Mouse (Mus musculus): ENCODE measurements around the gene Sstr3. TPM values are rescaled to one million over a fixed set of nuclear protein-coding genes. Genes with fewer than 3 reads are reported as not detected.
A peak's percentile ranks its signal among the peaks of the same experiment; 100 is the strongest.

The Sstr3 gene
- not detected in 2 replicates for polyA plus RNA-seq (2012; ENCODE audit: insufficient read depth, low replicate concordance)

DNA sequence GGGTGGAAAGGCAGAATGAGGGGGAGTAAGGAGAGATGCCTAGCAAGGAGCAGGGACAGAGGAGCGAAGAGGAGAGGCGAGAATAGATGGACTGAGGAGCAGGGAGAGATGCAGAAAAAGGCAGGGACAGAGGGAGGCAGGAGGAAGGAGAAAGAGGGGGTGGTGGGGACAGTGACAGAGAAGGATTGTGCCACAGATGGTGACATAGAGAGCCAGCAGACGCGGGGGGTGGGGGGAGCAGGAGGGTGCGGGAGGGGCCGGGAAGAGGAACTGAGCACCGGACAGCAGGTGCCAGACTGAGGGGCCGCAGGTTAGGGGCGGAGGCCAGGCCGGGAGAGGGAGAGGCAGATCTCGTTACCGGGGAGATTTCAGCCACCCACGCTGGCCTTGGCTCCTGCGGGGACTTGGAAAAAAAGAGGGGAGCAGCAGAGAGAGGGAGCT is at the start of gene Sstr3:
Gene Sstr3, minus strand, starts transcription at position 125 of the 441 bp plus-strand sequence.
- Histone ChIP-seq H3K9me3 (no peaks in the 10 kb centered on the region; the same call in 1 of the 2 replicates), H3K36me3 (replicated peaks; ENCODE audit: low read length) (no peaks in the 10 kb centered on the region), H3K4me1 (peaks cover 48% of the 10 kb centered on the region), H3K4me3 (replicated peaks) (no peak within 1 kb of the TSS), H3K27me3 (replicated peaks) (peaks cover 77% of the 10 kb centered on the region)
- TF ChIP-seq GATA1 (IDR thresholded peaks at IDR 0.05; ENCODE audit: borderline replicate concordance, low read length) (no peak), FLI1 (IDR thresholded peaks at IDR 0.05; ENCODE audit: low read length) (no peak)

DNA sequence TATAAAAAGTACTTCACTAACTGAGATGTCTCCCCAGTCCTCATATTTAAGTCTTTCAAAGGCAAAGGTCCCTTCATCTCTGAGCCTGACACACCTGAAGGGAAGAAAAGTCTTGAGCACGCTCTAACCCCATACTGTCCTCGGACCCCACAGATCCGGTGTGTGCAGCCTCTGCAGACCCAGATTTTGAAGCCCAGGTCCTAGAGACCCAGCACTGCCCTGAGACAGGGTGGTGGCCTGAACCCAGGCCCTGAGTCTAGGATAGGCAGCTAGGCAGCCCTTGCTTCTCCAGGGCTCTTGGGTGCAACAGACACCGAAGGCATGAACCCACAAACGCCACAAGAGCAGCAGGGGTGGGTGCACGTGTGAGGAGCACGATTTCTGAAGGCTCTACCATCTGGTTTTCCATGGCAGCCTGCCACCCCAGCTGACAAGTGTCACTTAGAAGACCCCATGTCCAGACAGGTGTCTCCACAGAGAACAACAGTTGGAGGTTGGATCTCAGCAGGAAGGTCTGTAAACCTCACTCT is 49.5 kb upstream of the Sstr3 start:
- Histone ChIP-seq H3K4me3 (replicated peaks) (no peak overlapping the region), H3K4me1 (peaks cover 91% of the 10 kb centered on the region), H3K9me3 (peaks cover 18% of the 10 kb centered on the region), H3K36me3 (replicated peaks; ENCODE audit: low read length) (peaks cover 6% of the 10 kb centered on the region), H3K27me3 (replicated peaks) (no peaks in the 10 kb centered on the region)
- no peak for TF ChIP-seq FLI1 (IDR thresholded peaks at IDR 0.05; ENCODE audit: low read length)
- TF ChIP-seq GATA1 (IDR thresholded peaks at IDR 0.05; ENCODE audit: borderline replicate concordance, low read length) = no peak

- Histone ChIP-seq H3K36me3 (replicated peaks; ENCODE audit: low read length) (no peaks in the 10 kb centered on the region), H3K4me3 (replicated peaks) (no peak overlapping the region), H3K9me3 (peaks cover 18% of the 10 kb centered on the region), H3K4me1 (peaks cover 91% of the 10 kb centered on the region), H3K27me3 (replicated peaks) (no peaks in the 10 kb centered on the region)
- no peak for TF ChIP-seq GATA1 (IDR thresholded peaks at IDR 0.05; ENCODE audit: borderline replicate concordance, low read length)
- no peak for TF ChIP-seq FLI1 (IDR thresholded peaks at IDR 0.05; ENCODE audit: low read length)
These were observed 48.0 kb upstream of the Sstr3 start for GRCm38 (mm10) chr15:78592452-78592968.

GRCm38 (mm10) chr15:78591680-78592451 is 47.4 kb upstream of the Sstr3 start:
- Histone ChIP-seq H3K4me1 (peaks cover 91% of the 10 kb centered on the region), H3K9me3 (peaks cover 18% of the 10 kb centered on the region), H3K27me3 (replicated peaks) (peaks cover 3% of the 10 kb centered on the region)

DNA sequence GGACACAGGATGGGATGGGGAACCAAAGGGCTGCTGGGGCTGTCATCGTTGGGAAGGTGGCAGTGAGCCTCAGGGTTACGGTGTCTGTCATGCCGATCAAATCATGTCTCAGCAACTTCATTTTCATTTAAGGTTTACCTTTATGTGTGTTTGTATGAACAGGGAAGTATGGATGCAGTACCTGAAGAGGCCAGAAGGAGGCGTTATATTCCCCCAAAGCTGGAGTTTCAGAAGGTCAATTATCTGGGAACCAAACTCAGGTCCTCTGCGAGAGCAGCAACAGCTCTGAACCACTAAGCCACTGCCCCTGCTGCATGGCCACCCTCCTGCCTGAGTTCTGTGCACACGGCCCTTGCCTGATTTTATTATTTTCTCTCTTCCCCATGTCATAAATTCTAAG is 46.3 kb upstream of the Sstr3 start:
- Histone ChIP-seq H3K36me3 (replicated peaks; ENCODE audit: low read length) (no peaks in the 10 kb centered on the region), H3K27me3 (replicated peaks) (peaks cover 13% of the 10 kb centered on the region), H3K4me3 (replicated peaks) (no peak overlapping the region), H3K4me1 (peaks cover 80% of the 10 kb centered on the region), H3K9me3 (peaks cover 18% of the 10 kb centered on the region)
- no peak for TF ChIP-seq GATA1 (IDR thresholded peaks at IDR 0.05; ENCODE audit: borderline replicate concordance, low read length)
- no peak for TF ChIP-seq FLI1 (IDR thresholded peaks at IDR 0.05; ENCODE audit: low read length)

More at GRCm38 (mm10) chr15:78591680-78592451, 47.4 kb upstream of the Sstr3 start:
- H3K4me3 ChIP-seq (replicated peaks) = peak overlapping the region; percentile 50
- no peaks in the 10 kb centered on the region for H3K36me3 ChIP-seq (replicated peaks; ENCODE audit: low read length)
- TF ChIP-seq GATA1 (IDR thresholded peaks at IDR 0.05; ENCODE audit: borderline replicate concordance, low read length) (no peak), FLI1 (IDR thresholded peaks at IDR 0.05; ENCODE audit: low read length) (no peak)

DNA sequence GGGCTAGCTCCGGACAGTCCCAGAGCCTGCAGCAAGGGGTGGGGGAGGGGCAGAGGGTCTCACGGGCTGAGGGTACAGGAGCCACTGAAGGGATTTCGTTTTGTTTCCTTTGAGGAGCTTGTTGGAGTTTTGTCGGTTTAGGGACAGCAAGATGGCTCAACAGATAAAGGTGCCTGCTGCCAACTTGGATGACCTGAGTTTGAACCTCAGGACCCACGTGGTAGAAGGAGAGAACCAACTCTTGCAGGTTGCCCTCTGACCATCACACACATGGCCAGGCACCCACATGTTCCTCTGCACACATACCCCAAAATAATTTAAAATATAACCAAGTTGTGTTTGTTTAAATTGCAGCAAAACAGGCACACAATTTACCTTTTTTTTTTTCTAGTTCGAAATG is 45.5 kb upstream of the Sstr3 start:
- peaks cover 11% of the 10 kb centered on the region for H3K9me3 ChIP-seq
- peaks cover 71% of the 10 kb centered on the region for H3K4me1 ChIP-seq
- no peaks in the 10 kb centered on the region for H3K36me3 ChIP-seq (replicated peaks; ENCODE audit: low read length)
- peaks cover 18% of the 10 kb centered on the region for H3K27me3 ChIP-seq (replicated peaks)
- H3K4me3 ChIP-seq (replicated peaks) = no peak overlapping the region
- no peak for TF ChIP-seq FLI1 (IDR thresholded peaks at IDR 0.05; ENCODE audit: low read length)
- no peak for TF ChIP-seq GATA1 (IDR thresholded peaks at IDR 0.05; ENCODE audit: borderline replicate concordance, low read length)

DNA sequence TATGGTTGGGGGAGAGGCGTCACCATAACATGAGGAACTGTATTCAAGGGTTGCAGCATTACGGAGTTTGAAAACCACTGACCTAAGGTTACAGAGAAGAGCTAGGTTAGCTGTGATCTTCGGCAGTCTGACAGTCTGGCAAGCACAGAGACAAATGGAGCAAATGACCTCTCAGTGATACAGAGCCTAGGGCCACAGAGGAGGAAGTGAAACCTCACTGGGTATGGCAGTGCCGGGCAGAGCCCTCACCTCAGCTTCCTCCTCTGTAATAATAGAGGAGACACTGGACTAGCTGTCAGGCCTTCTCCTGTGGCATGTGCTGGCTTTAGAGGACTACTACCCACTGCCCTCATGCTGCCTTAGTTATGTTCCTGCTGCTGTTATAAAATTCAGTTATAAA is 44.4 kb upstream of the Sstr3 start:
- Histone ChIP-seq H3K27me3 (replicated peaks) (peaks cover 20% of the 10 kb centered on the region), H3K36me3 (replicated peaks; ENCODE audit: low read length) (no peaks in the 10 kb centered on the region), H3K9me3 (peaks cover 1% of the 10 kb centered on the region; the same call in 1 of the 2 replicates), H3K4me3 (replicated peaks) (peak overlapping the region; percentile 39), H3K4me1 (peaks cover 62% of the 10 kb centered on the region)
- TF ChIP-seq FLI1 (IDR thresholded peaks at IDR 0.05; ENCODE audit: low read length) (no peak), GATA1 (IDR thresholded peaks at IDR 0.05; ENCODE audit: borderline replicate concordance, low read length) (no peak)

DNA sequence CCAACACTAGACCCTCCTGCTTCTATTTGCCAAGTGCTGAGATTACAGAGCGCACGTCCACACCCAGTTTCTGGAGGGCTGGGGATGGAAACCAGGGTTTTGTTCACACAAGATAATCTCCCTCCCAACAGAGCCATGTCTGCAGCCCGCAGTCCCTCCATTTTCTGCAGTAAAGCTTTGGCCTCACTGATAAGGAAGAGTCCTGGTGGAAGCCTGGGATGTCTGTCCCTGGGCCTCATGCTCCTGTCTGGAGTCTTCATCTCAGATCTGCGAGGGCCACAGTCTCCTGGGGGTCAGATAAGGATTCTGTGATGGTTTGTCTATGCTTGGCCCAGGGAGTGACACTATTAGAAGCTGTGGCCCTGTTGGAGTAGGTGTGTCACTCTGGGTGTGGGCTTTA is 43.6 kb upstream of the Sstr3 start:
- Histone ChIP-seq H3K9me3 (no peaks in the 10 kb centered on the region), H3K4me1 (peaks cover 67% of the 10 kb centered on the region), H3K4me3 (replicated peaks) (no peak overlapping the region), H3K36me3 (replicated peaks; ENCODE audit: low read length) (no peaks in the 10 kb centered on the region), H3K27me3 (replicated peaks) (peaks cover 20% of the 10 kb centered on the region)
- TF ChIP-seq FLI1 (IDR thresholded peaks at IDR 0.05; ENCODE audit: low read length) = no peak
- TF ChIP-seq GATA1 (IDR thresholded peaks at IDR 0.05; ENCODE audit: borderline replicate concordance, low read length) = no peak

DNA sequence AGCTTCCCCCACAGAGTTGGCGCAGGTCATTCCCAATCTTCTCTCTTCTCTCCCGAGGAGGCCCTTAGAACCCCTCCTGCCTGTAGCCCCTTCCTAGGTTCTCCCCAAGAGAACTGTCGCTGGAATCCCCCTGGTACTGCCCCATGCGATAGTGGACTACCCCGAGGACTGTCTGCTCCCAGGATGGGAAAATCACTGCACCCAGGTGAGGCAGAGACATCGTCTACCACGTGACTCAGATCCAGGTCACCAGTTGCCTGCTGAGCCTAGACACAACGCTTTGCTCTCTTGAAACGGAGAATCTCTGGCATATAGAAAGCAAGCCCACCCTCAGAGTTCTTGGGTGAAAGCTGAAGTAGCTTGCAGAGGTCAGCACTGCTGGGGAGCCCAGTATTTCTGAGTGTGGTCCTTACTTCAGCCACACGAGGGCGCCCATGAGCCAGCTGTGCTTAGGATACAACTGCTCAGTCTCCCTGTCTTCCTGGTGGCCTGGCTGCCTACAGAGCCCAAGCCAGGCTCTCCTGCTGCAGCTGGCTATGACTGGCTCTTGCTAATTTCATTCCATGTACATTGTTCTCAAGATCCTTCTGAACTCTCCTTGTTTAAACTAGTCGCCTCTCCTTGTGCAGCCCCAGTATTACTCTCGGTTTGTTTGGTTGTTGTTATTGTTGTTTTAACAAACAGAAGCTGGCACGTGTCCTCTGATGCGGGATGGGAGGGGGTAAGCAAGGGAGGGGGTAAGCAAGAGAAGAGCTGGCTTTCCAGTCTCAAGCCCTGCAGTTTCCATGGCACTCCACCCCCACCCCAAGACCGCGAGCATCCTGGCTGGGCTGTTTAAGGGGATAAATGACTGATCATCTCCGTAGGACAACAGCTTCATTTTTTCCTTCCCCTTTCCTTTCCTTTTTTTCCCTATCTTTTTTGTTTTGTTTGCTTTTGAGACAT is 42.8 kb upstream of the Sstr3 start:
- Histone ChIP-seq H3K9me3 (no peaks in the 10 kb centered on the region), H3K4me1 (peaks cover 65% of the 10 kb centered on the region), H3K36me3 (replicated peaks; ENCODE audit: low read length) (no peaks in the 10 kb centered on the region), H3K4me3 (replicated peaks) (no peak overlapping the region), H3K27me3 (replicated peaks) (peaks cover 20% of the 10 kb centered on the region)
- TF ChIP-seq FLI1 (IDR thresholded peaks at IDR 0.05; ENCODE audit: low read length) (no peak), GATA1 (IDR thresholded peaks at IDR 0.05; ENCODE audit: borderline replicate concordance, low read length) (no peak)

Data from megakaryocyte, embryonic 14.5 days (primary cell).